In genomic region chr8:58568086-58568485, GRCm38 (mm10) we compare ENCODE assay signal across 14 mouse cellular contexts.
DNase-seq lines count a peak whose midpoint lies in the region; TF ChIP-seq lines count a peak whose summit lies in the region.
"Had no signal": no experiment of that assay in that cellular context is flagged by ENCODE, and none has a peak within 500 bp of the region (broad histone marks: within the 10 kb centered on the region; RNA-seq: fewer than 3 reads in every experiment).

No protein-coding gene starts in this region.

- no peak overlapping the region for H3K4me3 ChIP-seq in lung, adult 2 months (replicated peaks; ENCODE audit: extremely low read depth, low read depth, low read length)

- no peak for TF ChIP-seq POLR2A in lung, adult 2 months (IDR thresholded peaks at IDR 0.05; ENCODE audit: borderline replicate concordance, extremely low read depth, low read depth, low read length)

- TF ChIP-seq CTCF in lung, adult 2 months (IDR thresholded peaks at IDR 0.05; ENCODE audit: insufficient read depth, low read length): no peak

- H3K4me1 ChIP-seq in lung, adult 2 months (ENCODE audit: control insufficient read depth, insufficient read depth, low read length): no peaks in the 10 kb centered on the region

- WGBS in lung, adult 2 months: 55% methylated on average over 2 of the region's 2 CpGs

- peak; percentile 60 for DNase-seq in retina, embryonic 14.5 days (ENCODE audit: low spot score)
- peak; percentile 57 for DNase-seq in retina, postnatal 1 day
- no peak for DNase-seq in lung, adult 2 months
- no peak for DNase-seq in lung, postnatal 14 days
- DNase-seq: adrenal gland, adult 2 months; adrenal gland, adult 8-10 months; adrenal gland, postnatal 10 days; adrenal gland, postnatal 14 days; adrenal gland, postnatal 25 days; adrenal gland, postnatal 36 days; B cell, adult 2 months; cerebellum, adult 11 months; cerebellum, adult 11-12 months; cerebellum, adult 18-20 months had no signal

Comparison
In these comparisons a context has a peak if more than half of its experiments do, and no peak if none do; other contexts are left out.
1. DNase-seq: peak in retina, embryonic 14.5 days (single experiment) and retina, postnatal 1 day (single experiment); none in lung, adult 2 months (single experiment) and lung, postnatal 14 days (single experiment).